Mouse (Mus musculus): ENCODE measurements at regions not wholly inside any gene's neighbourhood (a gene's known extent, or its start where the extent isn't known, plus 50 kb on each side); places are given as distances from the start of the nearest gene placed in this dataset.
"Not testable (repeated sequence)": the region's sequence is repeated elsewhere in the genome, so short reads cannot be mapped to it uniquely, and the experiment has no call there.

DNA sequence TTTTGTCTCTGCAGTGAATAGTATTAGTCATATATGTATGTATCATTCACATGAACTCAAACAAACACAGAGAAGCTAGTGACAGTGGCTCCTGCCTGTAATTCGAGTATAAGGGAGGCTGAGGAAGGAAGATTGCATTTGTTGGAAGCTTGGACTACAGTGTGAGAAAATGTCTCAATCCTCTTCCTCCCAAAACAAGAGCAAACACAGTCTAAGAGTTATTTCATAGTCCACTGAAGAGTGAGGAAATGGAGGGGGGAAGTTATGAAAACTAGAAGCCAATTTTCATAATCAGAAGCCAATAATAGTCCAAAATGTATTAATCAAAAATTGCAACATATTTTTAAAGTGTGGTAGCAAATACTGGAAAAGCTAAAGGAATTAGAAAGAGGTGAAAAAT is 95.6 kb upstream of the Cdyl start:
- in situ Hi-C loops (cut with MboI, MseI): no loop called here

DNA sequence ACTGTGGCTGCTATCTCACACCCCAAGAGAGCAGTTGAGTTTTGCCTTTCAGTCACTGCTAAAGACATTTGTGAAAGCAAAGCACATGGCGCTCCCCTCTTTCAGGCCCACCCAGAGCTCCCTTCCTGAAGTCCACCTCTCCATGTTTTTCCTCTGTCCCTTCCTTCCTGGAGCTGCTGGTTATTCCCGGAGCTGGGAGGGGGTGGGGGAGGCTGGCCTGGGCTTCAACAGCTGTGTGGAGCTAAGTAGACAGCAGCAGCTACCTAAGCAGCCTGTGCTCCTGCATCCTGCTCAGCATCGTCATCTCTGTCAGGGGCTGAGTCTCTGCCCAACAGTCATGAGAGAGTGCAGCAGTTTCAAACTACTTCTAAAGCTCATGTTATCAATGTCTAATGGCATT is 78.0 kb upstream of the Cdyl start:
- in situ Hi-C loops (cut with MboI, MseI): no loop called here

DNA sequence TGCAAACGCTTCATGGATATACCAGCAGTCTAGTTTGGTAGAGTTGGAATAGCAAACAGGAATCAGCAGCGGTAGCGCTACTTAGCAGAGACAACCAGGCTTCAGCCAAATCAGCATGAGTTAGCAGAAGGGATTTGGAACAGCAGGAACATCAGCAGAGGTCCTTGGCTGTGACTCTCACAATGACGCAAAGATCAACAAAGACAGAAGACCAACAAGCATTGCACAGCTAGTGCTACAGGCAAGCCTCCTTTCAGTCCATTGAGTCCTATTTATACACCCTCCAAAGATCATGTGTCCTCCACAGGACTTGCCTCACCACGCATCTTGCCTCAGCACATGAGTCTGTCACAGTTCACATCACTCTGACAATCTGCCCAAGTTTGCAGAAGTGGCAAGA is 61.6 kb upstream of the Cdyl start:
- in situ Hi-C loops (cut with MboI, MseI): no loop called here

DNA sequence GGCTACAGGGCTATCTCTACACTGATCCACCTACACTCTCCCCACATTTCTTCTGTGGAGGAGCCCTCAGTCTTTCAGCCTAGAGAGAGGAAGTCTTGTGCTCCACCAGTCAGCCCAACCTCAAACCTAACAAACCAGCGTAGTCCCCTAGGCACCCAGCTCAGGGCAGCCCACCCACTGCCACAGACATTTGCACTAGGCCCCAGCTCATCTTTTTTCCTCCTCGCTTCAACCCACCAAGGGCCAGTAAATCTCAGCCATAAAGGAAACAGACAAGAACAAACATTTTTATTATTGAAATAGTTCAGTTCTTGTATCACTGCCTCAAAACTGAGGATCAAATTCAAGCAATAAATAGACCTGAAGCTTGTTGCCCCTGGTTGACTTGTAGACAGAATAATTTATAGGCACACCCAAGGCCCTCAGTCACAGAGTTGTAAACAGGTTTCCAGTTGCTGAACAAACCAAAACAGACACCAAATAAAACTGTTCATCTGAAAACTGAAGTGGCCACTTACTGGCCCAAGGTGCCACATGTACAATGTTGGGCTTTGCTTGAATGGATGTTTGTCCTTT is 58.0 kb upstream of the Cdyl start:
- in situ Hi-C loops (cut with MboI, MseI): no loop called here

DNA sequence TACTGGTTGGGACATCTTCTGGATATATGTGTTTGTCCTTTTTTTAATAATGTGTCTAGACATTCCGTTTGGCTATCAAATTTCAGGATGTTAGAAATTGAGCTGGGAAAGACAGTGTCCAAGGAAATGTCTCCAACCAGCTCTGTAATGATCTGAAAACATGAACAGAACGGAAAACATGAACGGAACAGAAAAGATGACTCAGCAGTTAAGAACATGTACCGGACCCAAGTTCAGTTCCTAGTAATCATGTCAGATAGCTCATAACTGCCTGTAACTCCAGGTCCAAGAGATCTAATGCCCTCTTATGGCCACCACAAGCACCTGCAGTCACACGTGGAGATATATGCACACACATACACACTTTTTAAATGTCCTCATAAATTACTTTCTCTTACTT is 56.6 kb upstream of the Cdyl start:
- in situ Hi-C loops (cut with MboI, MseI): no loop called here

DNA sequence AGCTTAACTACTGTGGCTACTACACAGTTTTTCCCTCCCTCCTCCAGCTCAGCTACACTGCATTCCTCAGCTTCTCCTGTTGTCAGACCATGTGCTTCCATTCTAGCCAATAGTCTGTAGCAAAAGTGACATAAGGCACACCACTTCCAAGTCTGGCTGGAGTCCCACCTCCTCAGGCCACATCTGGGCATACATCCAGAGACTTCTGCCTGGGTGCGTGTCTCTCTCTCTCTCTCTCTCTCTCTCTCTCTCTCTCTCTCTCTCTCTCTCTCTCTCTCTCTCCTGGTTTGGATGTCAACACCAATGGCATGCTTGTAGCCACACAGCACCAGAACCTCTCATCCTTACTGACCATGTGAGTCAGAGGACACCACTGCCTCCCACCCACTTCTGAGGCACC is 55.6 kb upstream of the Cdyl start:
- in situ Hi-C loops (cut with MboI, MseI): no loop called here

DNA sequence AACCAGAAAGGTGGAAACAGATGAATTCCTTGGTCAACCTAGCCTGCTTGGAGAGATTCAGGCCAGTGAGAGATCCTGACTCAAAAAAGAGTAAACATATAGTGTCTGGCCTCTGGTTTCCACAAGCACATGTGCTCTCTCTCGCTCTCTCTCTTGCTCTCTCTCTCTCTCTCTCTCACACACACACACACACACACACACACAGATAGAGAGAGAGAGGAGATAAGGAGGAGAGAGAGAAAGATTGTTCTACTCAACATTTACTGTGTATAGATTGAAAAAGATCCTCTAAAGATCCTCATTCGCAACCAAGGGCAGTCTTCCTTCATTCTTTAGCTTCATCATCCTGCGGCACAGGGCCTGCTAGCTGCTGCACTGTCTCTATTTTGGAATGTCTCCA is 54.9 kb upstream of the Cdyl start:
- in situ Hi-C loops (cut with MboI, MseI): no loop called here

DNA sequence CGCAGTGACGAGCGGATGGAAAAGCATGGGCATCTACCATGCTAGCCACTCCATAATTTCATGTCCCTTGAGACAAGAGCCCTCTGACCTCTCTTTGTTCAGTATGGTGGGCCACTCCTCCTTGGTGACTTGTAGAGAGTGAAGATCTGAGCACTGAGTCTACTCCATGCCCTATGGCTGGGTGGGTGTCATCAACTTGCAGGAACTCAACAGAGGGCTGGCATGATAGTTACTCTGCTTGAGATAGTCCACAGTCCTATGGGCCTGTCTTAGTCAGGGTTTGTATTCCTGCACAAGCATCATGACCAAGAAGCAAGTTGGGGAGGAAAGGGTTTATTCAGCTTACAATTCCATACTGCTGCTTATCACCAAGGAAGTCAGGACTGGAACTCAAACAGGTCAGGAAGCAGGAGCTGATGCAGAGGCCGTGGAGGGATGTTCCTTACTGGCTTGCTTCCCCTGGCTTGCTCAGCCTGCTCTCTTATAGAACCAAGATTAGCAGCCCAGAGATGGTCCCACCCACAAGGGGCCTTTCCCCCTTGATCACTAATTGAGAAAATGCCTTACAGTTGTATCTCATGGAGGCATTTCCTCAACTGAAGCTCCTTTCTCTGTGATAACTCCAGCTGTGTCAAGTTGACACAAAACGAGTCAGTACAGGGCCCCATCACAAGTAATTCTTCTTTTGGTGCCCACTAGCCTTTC is 52.6 kb upstream of the Cdyl start:
- in situ Hi-C loops (cut with MboI, MseI): not testable (repeated sequence)

DNA sequence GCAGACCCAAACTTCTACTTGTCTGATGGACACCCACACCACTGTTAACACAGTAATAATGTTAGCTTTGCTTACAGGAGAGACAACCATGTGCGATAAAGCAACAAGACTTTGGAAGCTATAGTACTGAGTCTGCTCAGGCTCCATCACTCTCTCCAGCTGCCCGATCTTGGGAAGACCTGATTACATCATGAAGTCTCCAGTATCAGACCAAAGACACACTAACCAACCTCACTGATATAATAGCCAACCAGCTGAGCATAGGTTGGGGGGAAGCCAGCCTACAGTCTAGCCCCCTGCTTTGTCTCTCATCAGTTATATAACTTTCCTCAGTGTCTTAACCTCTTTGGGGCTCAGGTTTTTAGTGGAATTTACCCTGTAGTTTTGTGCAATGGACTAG is 51.9 kb upstream of the Cdyl start:
- in situ Hi-C loops (cut with MboI, MseI): no loop called here
